Mouse (Mus musculus): ENCODE measurements around the gene Lcn6.
"Not testable (repeated sequence)": the region's sequence is repeated elsewhere in the genome, so short reads cannot be mapped to it uniquely, and the experiment has no call there.

Gene Lcn6

DNA sequence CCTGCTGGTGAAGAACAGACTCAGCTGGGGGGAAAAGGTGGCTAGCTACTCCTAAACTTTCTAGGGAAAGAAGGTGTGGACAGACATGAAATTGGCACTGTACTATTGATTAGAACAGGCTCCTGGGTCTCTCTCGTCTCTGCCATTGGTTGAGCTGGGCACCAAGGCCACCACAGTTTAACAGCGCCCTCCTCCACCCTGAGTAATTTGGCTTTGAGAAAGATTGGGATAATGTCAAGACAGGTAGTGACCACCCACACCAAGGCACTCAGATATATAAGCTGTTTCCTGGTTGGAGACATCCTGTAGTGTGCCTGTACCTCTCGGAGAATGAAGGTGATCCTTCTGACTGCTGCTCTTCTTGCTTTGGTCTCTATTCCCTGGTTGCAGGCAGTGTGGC lies at the start of gene Lcn6:
Lcn6 (plus strand) TSS at position 301 of the 400 bp plus-strand sequence.
- DNase-seq = no peak

- DNase-seq = no peak
These were observed 48.8 kb upstream of the Lcn6 start, which contains the start of gene Fcna for GRCm38 (mm10) chr2:25627811-25628210. Gene Fcna, minus strand, starts transcription at chr2:25628030.

DNA sequence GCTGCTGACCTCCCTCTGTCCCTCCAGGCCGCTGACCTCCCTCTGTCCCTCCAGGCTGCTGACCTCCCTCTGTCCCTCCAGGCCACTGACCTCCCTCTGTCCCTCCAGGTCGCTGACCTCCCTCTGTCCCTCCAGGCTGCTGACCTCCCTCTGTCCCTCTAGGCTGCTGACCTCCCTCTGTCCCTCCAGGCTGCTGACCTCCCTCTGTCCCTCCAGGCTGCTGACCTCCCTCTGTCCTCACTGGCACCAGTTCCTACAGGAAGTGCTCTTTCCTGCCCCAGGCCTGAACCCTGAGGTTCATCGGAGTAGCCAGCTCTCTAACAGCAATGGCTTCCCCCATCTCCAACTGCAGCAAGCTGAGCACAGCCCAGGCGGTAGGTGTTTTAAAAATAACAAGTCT lies 47.8 kb upstream of the Lcn6 start:
- DNase-seq = no peak

GRCm38 (mm10) chr2:25633616-25634015 lies 43.0 kb upstream of the Lcn6 start:
- DNase-seq = no peak

DNA sequence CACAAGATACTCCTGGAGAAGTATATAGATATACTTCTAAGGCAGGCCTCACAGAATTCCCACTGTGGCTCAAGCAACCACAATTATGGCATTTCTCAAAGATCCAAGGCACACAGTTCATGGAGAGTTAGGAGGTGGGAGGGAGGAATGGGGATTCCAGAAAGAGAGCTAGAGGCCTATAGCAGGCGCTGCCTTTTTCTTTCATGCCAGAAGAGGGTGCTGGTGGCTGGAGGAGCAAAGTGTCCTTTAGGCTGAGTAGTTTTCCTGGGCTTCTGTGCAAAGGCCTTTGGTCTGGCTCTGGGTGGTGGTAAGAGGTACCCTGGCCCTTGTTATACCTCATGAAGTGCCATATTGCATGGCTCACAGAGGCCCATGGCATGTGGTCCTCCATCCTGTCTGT lies 42.5 kb upstream of the Lcn6 start:
- DNase-seq = no peak

DNA sequence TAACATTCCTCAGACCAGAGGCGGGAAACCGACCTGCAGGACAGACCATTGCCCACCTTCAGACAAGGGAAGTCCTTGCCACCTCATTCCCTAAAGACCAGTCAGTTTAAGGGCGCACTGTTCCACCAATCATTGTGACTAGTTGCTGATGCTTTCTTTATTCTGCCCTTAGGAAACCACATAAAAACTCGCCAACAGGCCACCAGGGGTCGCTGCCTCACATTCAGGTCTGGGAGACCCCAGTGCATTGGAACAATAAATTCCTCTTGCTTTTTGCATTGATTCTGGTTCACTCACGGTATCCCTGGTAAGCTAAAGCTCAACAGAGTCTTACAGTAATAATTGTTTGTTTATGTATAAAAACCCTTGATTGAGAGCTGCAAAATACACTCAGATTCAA lies 36.7 kb upstream of the Lcn6 start:
- peak in 1 of 2 experiments; percentile 41 for DNase-seq

DNA sequence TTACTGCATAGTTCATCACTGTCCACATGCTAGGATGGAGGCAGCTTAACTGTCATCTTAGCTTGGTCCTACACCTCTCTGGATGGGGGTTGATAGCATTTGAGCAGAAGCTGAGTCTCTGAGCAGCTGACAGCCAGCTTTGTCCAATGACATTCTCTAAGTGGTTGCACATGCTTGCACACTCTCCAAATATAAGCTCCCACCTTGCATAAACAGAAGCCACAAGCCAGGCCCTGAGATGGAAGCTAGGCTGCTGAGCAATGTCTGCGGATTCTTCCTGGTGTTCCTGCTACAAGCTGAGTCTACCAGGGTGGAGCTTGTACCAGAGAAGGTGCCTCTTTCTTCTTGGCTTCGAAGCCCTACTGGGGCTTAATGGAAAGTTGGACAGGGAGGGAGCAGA lies 23.7 kb upstream of the Lcn6 start, which contains the start of gene Lcn8:
Lcn8 (plus strand) TSS at position 219 of the 400 bp plus-strand sequence.
- no peak for DNase-seq

DNA sequence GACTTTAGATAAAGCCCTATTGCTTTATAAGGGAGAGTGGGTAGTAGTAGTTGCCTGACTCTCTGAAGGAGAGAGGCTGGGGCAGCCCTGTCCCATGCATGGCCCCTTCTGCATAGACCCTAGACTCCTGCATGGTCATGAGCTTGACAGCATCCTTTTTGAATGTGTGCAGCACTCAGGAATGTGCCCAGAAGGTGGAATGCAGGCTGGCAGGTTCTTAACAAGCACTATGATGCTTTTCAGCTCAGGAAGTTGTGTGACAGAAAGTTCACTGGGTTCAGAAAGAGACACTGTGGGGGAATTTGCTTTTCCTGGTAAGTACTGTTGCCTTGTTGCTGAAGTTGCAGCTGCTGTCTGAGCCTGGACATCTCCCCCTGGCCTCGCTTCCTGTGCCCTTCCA lies 22.1 kb upstream of the Lcn6 start:
- no peak for DNase-seq

GRCm38 (mm10) chr2:25656691-25657090 lies 19.9 kb upstream of the Lcn6 start:
- DNase-seq = no peak

GRCm38 (mm10) chr2:25657246-25657645 lies 19.3 kb upstream of the Lcn6 start:
- no peak for DNase-seq

GRCm38 (mm10) chr2:25657652-25658051 lies 18.9 kb upstream of the Lcn6 start, which contains the start of gene Lcn5:
Gene Lcn5, plus strand, starts transcription at chr2:25657952.
- DNase-seq = no peak

DNA sequence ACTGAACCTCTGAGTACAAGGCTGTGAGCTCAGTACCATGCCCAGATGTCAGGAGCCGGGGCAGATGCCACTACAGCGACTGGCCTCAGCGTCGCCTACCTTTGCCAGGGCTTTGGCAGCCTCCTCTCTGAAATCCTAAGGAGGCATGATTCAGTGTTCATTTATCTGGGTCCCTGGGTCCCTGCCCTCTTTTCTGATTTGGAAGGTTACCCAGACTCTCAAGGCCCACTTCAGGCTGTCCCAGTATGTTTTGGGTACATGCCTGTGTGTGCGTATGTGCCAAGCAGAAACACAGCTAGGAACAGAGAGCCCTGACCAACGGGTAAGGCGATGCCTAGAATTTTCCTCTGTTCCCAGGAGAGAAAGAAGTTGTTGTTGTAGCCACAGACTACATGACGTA lies 16.3 kb upstream of the Lcn6 start:
- peak in 1 of 2 experiments; percentile 7 for DNase-seq

DNA sequence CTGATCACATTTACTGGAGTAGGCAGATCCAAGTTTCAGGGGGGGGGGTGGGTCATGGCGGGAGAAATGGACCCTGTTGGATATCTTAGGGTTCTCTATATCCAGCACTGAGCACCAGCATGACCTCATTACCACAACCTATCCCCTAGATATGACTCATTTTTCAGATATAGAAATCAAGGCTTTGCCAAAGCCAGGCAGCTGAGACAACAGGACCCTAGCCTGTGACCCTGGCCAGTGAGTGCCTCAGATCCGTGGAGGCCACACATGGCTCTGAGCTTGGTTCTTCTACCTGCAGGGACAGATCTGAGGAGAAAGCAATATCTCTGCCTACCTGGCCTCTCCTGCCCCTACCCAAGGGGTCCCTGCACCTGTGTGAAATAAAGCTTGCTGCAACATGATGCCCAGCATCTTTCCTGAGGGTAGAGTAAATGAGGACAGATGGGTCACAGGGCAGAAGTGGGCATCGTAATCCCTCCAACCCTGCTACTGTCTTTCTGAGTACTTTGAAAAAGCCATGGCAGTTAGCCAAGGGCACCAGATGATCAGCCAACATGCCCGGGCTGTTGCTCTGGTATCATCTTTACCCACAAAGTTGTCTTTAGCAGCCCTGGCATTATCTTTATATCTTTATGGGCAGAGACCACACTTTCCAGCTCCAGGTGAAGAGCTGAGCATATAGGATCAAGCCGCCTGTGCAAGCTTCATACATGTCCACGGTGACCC lies 15.2 kb upstream of the Lcn6 start:
- DNase-seq = no peak

- DNase-seq = peak in 1 of 2 experiments; percentile 55
These were observed 13.1 kb upstream of the Lcn6 start for GRCm38 (mm10) chr2:25663511-25663910.

GRCm38 (mm10) chr2:25664125-25664524 lies 12.5 kb upstream of the Lcn6 start:
- no peak for DNase-seq

DNA sequence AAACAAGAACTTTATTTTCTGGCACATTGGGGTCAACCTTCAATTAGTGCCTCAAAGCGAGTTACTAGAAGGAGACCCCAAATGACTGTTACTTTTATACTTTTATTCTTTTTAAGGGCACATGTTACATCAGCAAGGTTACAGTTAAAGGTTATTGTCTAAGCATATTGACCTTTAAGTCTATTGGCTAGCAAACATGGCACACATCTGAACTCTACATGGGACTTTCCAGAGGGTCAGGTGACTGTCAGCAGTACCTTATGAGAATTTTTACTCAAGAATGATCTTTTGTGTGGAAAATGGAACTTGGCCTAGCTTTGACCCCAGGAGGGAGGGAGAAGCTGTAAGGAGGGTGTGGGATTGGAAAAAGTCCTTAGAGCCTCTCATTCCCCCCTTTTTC lies 10.1 kb upstream of the Lcn6 start:
- DNase-seq = no peak

DNA sequence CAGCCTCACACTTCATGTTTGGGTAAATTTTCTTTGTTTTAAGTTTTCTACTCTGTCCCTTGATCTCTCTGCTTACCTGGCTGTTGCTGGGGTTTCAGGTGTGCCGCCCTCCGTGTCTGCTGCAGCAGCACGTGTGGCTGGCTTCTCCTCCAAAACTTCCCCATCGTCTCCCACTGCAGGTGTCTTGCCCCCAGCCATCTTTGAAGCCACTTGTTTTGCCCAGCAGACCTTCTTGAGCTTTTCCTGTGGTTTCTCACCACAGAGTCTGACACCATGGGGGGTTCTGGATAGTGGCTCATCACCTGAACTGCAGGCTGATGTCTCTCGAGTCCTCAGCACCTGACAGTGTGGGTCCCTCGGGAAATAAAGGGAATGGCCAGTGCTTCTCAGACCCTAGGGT lies 3.0 kb downstream of the Lcn6 start:
- no peak for DNase-seq

DNA sequence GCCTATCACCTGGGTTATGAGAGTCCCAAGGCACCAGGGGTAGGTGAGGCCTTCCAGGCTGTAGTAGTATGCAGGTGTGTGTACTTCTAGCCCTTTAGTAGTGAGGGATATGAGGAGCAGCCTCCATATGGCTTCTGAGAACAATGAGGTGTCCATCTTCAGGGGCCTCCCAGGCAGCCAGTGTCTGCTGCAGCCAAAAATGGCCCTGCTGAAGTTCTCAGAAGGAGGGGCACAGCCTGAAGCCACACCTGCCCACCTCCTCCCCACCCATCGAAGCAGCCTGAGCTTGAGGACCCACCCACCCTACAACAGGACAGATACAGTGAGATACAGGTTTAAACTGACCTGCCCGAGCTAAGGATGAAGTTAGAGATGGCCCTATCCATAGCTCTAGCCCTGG lies 5.8 kb downstream of the Lcn6 start, which contains the start of gene Lcn10:
Lcn10 (plus strand) TSS at position 301 of the 400 bp plus-strand sequence.
- DNase-seq = no peak

GRCm38 (mm10) chr2:25686941-25687340 lies 10.4 kb downstream of the Lcn6 start:
- no peak for DNase-seq

DNA sequence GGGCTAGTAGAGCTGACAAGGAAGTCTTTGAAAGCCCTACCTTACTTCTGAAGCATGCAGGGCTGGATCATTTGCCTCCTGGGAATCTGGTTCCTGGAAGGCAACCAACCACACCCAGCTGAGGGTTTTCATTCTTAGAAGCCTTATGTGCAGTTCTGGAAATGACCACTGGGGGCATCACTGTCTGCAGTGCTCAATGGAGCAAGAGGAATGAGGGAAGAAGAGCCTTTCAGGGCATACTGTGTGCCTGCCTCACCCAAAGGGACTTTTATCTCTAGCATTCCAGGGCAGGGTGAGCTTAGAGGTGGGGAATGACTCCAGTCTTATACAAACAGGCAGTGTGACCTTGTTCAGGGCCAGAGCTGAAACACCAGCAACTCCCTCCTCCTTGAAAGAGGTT lies 18.0 kb downstream of the Lcn6 start:
- DNase-seq = peak; percentile 23 to 65

- peak in 1 of 2 experiments; percentile 10 for DNase-seq
These were observed 20.4 kb downstream of the Lcn6 start for GRCm38 (mm10) chr2:25696951-25697350.

DNA sequence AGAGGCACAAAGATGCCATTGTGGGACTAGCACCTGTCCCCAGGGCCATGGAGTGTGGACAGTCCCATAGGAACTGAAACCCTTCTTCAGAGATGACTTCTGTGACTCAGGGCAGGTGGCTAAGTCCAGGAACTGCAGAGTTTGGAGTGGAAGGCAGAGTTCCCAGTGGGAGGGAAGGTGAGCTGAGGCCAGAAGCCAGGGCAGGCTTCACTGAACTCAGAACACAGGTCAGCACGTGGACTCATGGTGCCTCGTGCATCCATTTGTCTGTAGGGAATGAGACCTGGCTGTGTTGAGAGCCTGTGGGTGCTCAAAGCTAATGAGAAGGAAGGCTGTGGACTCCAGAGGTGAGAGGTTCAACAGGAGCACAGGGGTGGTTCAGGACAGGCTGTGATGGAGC lies 22.1 kb downstream of the Lcn6 start:
- no peak for DNase-seq

GRCm38 (mm10) chr2:25699743-25700142 lies 23.2 kb downstream of the Lcn6 start, which contains the start of gene Obp2a:
Gene Obp2a, plus strand, starts transcription at chr2:25700043.
- not testable (repeated sequence) for DNase-seq

DNA sequence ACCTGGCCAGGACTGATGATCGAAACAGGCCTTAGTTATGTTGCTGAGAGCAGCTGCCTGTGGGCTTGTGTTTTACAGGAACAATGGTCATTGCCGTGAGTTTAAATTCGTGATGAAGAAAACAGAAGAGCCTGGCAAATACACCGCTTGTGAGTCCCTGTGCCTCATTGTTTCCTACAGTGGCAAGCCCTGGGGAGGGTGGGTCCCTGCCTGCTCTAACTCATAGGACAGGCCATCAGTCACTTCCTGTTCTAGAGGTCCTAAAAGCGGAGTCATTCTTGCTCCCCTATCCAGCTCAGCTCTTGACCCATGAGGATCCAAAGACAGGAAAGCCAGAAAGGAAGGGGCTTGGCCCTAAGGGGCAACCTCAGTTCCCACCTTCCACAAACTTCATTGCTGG lies 24.4 kb downstream of the Lcn6 start:
- no peak for DNase-seq

DNA sequence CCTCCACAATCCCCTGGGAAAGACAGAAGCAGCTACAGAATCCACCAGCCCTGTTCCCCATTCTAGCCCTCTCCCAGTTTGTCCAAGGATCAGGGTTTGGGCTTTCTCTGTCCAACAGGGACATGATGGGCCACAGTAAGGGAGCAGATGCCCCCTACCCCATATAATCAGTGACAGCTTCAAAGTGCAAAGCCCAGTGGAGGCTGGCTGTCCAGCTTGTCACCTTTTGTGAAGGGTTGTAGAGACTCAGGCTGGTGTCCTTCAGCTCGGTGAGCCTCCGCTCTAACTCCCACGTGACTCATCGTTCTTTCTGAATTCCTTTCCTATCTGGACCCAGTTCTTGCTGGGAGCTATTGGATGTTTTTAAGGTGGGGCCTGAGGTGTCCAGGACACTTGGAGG lies 27.1 kb downstream of the Lcn6 start:
- no peak for DNase-seq
